29 mouse cellular contexts compared by ENCODE assay signal in genomic region chr12:118902249-118902648, GRCm38 (mm10). TPM values are rescaled to one million over a fixed set of nuclear protein-coding genes. Genes with fewer than 3 reads are reported as not detected.
"Had no signal": no experiment of that assay in that cellular context is flagged by ENCODE, and none has a peak within 500 bp of the region (broad histone marks: within the 10 kb centered on the region; RNA-seq: fewer than 3 reads in every experiment).

No protein-coding gene starts in this region.

- H3K27ac ChIP-seq: heart, embryonic 10.5 days; hindbrain, embryonic 13.5 days; hindbrain, embryonic 15.5 days; hindbrain, postnatal 0 days; limb, embryonic 13.5 days; limb, embryonic 15.5 days; liver, embryonic 12.5 days; liver, embryonic 14.5 days had no signal

- H3K9me3 ChIP-seq: heart, embryonic 10.5 days; heart, embryonic 12.5 days; hindbrain, embryonic 13.5 days; hindbrain, embryonic 15.5 days; limb, embryonic 13.5 days; limb, embryonic 15.5 days; liver, embryonic 12.5 days had no signal

- H3K4me2 ChIP-seq: heart, embryonic 12.5 days; hindbrain, embryonic 13.5 days; hindbrain, embryonic 15.5 days; limb, embryonic 13.5 days; limb, embryonic 15.5 days; liver, embryonic 12.5 days had no signal

- DNase-seq: gastrocnemius, postnatal 14 days; gastrocnemius, postnatal 36 days; heart, adult 18-20 months; heart, postnatal 10 days; kidney, adult 11 months; kidney, adult 8-10 months; kidney, postnatal 10 days; kidney, postnatal 25 days; layer of hippocampus, adult 9-11 months; layer of hippocampus, postnatal 36 days; left cerebral cortex, postnatal 4 days had no signal

- H3K4me3 ChIP-seq: heart, embryonic 10.5 days; heart, embryonic 12.5 days; hindbrain, embryonic 13.5 days; hindbrain, embryonic 15.5 days; limb, embryonic 13.5 days; limb, embryonic 15.5 days; liver, embryonic 12.5 days had no signal

- H3K4me1 ChIP-seq: heart, embryonic 12.5 days; hindbrain, embryonic 13.5 days; hindbrain, embryonic 15.5 days; limb, embryonic 15.5 days; liver, embryonic 12.5 days had no signal

- H3K27me3 ChIP-seq: heart, embryonic 12.5 days; hindbrain, embryonic 13.5 days; hindbrain, embryonic 15.5 days; limb, embryonic 13.5 days; limb, embryonic 15.5 days; liver, embryonic 12.5 days had no signal

- ATAC-seq: hindbrain, postnatal 0 days; intestine, embryonic 16.5 days; liver, embryonic 12.5 days had no signal

- H3K36me3 ChIP-seq: heart, embryonic 10.5 days; heart, embryonic 12.5 days; hindbrain, embryonic 13.5 days; hindbrain, embryonic 15.5 days; limb, embryonic 13.5 days; limb, embryonic 15.5 days; liver, embryonic 12.5 days had no signal

- H3K9ac ChIP-seq: heart, embryonic 12.5 days; hindbrain, embryonic 13.5 days; hindbrain, embryonic 15.5 days; limb, embryonic 13.5 days; limb, embryonic 15.5 days; liver, embryonic 12.5 days; liver, embryonic 14.5 days had no signal

RNA-seq across cellular contexts. Expression of gene Sp8, which starts 56.1 kb away (rescaled TPM):
- polyA plus RNA-seq: gonadal fat pad, adult 2 months; heart, embryonic 14.5 days; heart, embryonic 16.5 days; intestine, embryonic 14.5 days; intestine, embryonic 16.5 days; kidney, embryonic 16.5 days; large intestine, adult 2 months; liver, adult 2 months; liver, embryonic 16.5 days had no signal
